Mouse (Mus musculus) myocyte (in vitro differentiated cells): ENCODE measurements around the gene Rce1.

Source experiments
- CEBPB ChIP-seq: IDR thresholded peaks from 2 replicates; pipeline ENCODE4 v1.6.1; 2011; ENCODE audit warnings: mild to moderate bottlenecking, moderate library complexity; ENCODE audit not compliant: poor library complexity, insufficient read depth, severe bottlenecking
- E2F4 ChIP-seq: IDR thresholded peaks from one replicate; pipeline ENCODE4 v1.6.1; 2011; ENCODE audit warnings: mild to moderate bottlenecking, control low read depth, moderate library complexity; ENCODE audit not compliant: insufficient read depth
- MAX ChIP-seq: IDR thresholded peaks from one replicate; pipeline ENCODE4 v1.6.1; 2011; ENCODE audit warnings: low read depth, mild to moderate bottlenecking, control low read depth
- MYOD1 ChIP-seq, 3 experiments: IDR thresholded peaks; one replicate each; pipeline ENCODE4 v1.6.1; 2011; ENCODE audit warnings: control low read depth in 2 of 3, low read depth in 2 of 3, mild to moderate bottlenecking in 2 of 3, moderate library complexity in 1 of 3; ENCODE audit not compliant: insufficient read length in 2 of 3, control insufficient read depth in 1 of 3
- MYOG ChIP-seq, 3 experiments: IDR thresholded peaks; one replicate each; pipeline ENCODE4 v1.6.1; 2011; ENCODE audit warnings: control low read depth in 2 of 3, low read depth in 2 of 3, mild to moderate bottlenecking in 2 of 3; ENCODE audit not compliant: insufficient read length in 2 of 3, control insufficient read depth in 1 of 3, insufficient read depth in 1 of 3
- POLR2A ChIP-seq: IDR thresholded peaks from one replicate; pipeline ENCODE4 v1.6.1; 2011; ENCODE audit warnings: low read depth, mild to moderate bottlenecking, control low read depth, moderate library complexity; ENCODE audit not compliant: insufficient read length
- POLR2AphosphoS2 ChIP-seq: IDR thresholded peaks from one replicate; pipeline ENCODE4 v1.6.1; 2011; ENCODE audit warnings: low read depth, control low read depth; ENCODE audit not compliant: insufficient read length
- REST ChIP-seq: IDR thresholded peaks from one replicate; pipeline ENCODE4 v1.6.1; 2011; ENCODE audit warnings: mild to moderate bottlenecking, control low read depth, moderate library complexity; ENCODE audit not compliant: insufficient read depth, insufficient read length
- TCF12 ChIP-seq: IDR thresholded peaks from one replicate; pipeline ENCODE4 v1.6.1; 2011; ENCODE audit warnings: mild to moderate bottlenecking, control low read depth; ENCODE audit not compliant: poor library complexity, insufficient read depth, severe bottlenecking
- USF1 ChIP-seq: IDR thresholded peaks from one replicate; pipeline ENCODE4 v1.6.1; 2011; ENCODE audit warnings: low read depth, mild to moderate bottlenecking, control low read depth, moderate library complexity

- TF ChIP-seq POLR2A, result no peak
- no peak for TF ChIP-seq MAX
- no peak for TF ChIP-seq E2F4
- no peak for TF ChIP-seq MYOG (IDR thresholded peaks at IDR 0.05; ENCODE audit: control insufficient read depth in 1 of 3, insufficient read depth in 1 of 3, insufficient read length in 2 of 3, low read depth in 2 of 3)
- TF ChIP-seq POLR2AphosphoS2, result no peak
- TF ChIP-seq REST, result no peak
- no peak for TF ChIP-seq TCF12
- no peak for TF ChIP-seq CEBPB
- no peak for TF ChIP-seq USF1
- TF ChIP-seq MYOD1 (IDR thresholded peaks at IDR 0.05; ENCODE audit: control insufficient read depth in 1 of 3, insufficient read length in 2 of 3, low read depth in 2 of 3), result peak in 1 of 3 experiments; percentile 27
Observed at GRCm38 (mm10) chr19:4672401-4672800, 47.0 kb upstream of the Rce1 start.
